Mouse (Mus musculus) kidney, postnatal 14 days (tissue): ENCODE results near the gene Arel1.

ENCODE experiments used
- DNase-seq: peaks from one replicate; pipeline ENCODE4 v3.0.0; 2022; ENCODE audit warnings: mixed read lengths

The Arel1 gene

DNA sequence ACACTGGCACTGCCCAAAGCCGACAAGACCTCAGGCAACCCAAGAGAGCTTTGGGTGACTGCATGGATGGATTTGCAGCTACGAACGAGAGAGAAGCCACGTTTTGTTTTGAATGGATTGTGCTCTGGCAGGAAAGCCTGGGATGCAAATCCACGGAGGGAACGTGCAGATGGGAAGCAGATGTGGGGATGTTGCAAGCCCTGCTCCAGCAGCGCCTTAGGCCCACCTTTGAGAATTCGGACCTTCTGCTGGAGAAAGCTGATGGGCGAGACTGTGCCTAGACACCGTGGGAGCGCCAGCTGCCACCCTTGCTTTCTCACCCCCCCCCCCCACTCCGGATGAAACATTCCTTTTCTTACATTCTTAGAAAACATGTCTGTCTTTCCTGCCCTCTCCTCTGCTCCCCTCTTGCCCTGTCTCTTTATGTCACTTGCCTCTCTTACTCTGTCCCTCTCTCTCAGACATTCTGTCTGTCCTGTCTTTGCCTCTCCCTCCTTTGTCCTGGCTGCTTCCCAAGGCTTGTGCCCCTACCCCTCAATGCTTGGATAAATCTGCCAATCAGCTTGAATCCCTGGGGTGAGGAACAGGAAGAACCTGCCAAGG is 63.6 kb downstream of the Arel1 start:
- DNase-seq, result no peak

DNA sequence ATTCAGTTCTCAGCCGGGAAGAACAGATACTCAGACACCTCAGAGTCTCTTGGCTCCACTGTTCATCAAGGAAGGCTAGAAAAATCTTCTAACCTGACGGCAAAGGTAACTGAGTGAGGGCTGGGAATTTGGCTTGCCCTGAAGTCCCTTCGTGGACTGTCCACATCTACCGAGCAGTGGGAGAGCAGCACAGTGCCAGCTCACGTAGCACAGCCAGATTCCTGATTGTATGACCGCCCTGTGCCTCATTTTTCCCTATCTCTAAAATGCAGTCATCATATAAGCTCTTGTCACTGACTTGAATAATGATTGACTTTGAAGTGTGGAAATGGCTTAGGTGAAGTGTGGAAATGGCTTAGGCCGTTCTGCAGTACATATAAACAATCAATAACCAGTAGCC is 66.3 kb downstream of the Arel1 start:
- DNase-seq, result no peak

DNA sequence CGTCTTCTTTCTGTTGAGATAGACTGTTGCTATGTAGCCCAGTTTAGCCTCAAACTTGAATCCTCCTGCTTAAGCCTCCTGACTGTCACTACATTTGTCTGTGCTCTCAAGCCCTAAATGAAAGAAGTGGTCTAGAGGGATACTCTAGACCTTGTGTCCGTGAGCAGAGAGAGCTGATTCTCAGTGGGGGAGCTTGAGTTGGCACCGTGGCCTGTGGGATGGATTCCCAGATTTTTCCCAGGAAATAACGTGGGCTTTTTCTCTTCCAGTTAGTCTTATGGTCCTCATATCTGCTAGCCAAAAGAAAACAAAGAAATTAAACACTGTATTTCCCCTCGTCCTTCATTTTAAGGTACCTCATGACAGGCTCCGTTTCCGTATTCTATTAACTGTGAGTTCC is 70.4 kb downstream of the Arel1 start:
- no peak for DNase-seq

DNA sequence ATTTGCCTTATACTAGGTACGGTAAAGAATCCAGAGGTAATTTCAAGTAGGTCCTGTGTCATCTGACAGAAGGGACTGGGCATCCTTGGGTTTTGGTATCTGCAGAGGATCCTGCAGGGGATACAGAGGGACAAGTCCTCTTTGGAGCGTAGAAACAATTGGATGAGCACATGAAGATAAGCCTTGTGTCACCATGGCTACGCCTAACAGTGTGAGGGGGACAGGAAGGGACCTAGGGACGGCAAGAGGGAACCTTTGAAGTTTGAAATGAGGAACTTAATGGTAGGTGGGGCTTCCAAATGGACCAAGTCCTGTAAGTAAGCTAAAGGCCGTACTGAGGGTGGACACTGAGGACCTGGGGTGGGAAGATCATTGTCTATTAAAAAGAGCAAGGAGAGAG is 73.4 kb downstream of the Arel1 start:
- DNase-seq, result no peak

DNA sequence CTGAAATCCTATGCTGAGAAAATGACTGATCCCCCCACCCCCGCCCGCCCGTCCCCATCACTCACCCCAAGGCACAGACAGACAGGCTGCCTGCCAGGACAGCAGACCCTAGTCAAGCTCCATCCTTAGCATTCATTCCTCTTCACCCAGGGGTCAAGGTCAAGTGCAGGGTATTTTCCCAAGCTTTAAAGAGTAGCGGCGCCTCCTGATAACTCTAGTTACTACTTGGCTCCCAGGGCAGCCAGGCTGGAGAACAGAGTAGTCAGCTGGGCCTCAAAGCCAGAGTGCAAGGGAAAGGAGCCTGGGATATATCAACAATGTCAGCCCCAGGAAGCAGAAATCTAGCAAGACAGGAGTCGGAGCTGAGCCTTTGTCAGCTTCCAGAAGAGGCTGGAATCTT is 74.5 kb downstream of the Arel1 start:
- DNase-seq, result no peak

DNA sequence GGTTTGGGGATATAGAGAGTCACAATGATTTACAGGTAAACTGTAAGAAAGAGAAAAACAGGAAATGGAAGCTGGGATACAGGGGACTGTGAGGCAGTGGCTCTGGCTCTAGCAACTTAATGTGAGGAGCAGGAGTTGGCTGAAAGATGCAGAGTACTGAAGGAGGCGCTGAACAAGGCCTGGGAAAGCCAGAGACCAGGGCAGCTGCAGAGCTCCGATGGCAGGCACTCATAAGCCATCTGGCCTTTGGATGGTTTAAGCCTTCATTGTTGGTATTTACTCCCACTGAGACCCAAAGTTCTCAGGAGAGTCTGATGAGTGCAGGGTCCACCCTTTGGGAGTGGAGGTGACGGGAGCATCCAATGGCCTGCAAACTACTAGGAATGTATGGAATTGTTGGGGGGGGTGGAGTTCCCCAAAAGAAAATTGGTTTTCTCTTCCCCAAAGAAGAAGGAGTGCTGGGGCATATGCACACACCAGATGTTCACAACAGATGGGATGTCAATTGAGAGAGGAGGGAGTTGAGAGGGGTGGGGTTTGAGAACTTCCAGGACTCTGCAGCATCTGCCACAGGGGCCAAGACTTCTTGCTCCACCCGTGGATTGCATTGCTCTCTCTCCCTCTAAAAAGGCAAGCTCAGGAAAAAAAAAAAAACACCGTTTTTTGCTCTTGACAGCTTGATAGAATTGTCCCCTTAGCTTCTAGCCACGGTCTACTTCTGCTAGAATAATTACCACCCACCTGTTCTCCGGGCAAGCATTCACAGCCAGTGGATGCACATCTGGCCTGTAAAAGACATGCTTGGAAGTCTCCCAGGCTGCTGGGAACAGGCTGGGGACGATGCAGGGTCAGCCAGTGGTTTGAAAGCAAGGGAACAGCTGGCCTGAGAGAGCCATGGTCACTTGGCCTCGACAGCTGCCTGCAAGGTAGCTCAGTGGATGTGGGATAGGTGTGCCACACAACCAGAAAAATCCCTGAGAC is 76.8 kb downstream of the Arel1 start:
- DNase-seq, result no peak

DNA sequence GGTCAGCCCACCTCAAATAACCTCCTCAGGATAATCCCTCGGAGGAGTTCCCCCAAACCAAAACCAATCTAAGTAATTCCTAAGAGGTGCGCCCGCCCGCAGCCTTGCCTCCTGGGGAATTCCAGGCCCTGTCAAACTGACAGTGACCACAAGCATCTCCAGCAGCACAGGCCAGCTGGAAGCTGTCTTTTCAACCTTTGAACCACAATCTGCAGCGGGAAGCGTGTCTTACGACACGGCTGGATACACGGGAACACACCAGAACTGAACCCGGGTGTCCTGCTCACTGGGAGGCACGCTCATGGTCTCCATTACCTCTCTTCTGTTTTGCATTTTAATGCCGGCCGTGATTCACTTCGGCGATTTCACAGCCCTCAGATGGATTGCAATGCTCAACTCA is 80.4 kb downstream of the Arel1 start:
- peak; percentile 41 for DNase-seq

DNA sequence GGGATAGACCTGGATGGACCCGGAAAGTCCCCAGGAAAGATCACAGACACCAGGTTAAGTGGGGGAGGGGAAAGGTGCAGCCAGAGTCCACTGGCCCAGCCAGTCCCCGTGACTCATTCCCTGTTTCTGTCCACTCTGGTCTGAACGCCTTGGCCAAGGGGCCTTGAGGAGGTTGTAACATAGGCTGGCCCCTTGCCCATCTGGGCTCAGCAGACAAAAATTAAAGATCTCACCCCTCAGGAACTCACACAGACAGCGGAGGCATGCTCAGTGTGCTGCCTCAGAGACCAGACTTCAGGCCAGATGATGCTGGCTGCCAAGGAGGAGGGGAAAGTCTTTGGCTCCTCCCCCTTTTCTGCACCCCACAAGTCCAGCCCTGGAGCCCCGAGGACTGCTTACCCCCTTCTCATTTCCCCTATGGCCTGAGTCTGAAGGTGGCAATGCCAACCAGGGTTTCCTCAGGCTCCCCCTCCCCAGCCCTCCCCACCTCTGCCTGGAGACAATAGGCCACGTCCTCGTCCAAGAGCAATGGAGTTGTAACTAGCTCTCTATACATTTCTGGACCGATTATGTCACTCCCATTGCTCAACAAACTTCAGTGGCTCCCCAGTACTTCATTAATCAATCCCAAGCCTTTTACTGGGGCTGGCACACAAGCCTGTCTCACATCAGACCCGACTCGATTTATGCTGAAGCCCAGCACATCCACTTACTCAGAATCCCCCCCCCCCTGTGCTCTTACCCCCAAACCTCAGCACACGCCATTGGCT is 85.4 kb downstream of the Arel1 start:
- DNase-seq, result no peak

DNA sequence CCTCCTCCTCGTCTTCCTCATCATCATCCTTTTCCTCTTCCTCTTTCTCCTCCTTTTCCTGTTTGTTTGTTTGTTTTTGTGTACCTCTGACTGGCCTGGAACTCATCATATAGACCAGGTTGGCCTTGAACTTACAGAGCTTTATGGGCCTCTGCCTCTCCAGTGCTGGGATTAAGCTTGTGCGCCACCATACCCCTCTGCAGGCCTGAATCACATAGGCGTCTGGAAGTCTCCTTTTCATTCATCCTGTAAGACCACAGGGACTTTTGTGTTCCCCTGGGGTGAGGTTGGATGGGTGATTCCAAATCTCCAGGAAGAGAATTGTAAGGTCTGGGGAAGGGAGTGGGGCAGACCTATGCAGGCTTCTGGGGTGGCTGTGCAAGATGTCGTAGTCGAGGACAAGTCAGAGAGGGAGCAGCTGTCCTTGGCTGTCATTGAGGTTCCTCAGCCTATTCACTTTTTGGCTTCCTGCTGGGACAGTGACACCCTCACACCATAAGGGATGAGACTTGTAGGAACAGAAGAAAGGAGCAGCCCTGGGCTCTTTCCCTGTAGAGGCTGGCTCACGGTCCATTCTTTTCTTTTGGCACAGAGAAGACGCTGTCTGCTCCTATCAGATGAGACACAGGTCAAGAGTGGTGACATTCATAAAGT is 86.2 kb downstream of the Arel1 start:
- no peak for DNase-seq

DNA sequence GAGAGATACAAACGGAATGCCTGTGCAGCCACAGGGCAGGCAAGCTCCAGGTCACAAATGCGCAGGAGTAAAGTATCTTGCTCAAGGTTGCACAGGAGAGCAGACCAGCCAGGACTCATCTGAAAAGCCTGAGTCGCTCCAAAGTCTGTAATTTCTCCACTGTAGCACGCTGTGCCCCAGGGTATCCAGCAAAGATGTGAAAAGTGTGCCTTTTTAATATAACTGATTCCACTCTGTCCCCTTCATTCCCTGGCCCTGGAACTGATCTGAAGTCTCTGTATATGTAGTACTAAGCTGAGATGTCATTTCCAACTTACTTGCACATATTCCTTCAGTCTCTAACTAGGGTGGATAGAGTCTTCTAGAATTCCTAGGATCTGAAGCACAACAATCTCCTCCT is 87.9 kb downstream of the Arel1 start:
- no peak for DNase-seq

DNA sequence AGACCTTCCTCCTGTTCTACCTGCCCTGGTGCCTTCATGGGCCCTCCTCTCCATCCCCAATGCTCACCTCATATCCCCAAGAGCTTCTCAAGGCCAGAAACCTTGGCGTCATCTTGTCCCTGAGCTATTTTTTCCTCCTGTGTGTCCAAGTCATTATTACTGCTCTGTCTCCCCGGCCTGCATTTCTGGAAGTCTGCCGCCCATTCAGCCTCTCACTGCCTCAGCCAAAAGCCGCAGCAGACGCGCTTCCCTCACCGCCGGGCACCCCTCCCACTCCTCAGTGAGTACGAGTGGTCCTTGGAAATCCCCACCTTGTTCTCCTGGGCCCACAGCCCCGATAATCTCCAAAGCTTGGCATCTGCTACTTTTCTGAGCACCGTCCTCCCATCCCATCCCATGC is 90.6 kb downstream of the Arel1 start:
- DNase-seq, result no peak

DNA sequence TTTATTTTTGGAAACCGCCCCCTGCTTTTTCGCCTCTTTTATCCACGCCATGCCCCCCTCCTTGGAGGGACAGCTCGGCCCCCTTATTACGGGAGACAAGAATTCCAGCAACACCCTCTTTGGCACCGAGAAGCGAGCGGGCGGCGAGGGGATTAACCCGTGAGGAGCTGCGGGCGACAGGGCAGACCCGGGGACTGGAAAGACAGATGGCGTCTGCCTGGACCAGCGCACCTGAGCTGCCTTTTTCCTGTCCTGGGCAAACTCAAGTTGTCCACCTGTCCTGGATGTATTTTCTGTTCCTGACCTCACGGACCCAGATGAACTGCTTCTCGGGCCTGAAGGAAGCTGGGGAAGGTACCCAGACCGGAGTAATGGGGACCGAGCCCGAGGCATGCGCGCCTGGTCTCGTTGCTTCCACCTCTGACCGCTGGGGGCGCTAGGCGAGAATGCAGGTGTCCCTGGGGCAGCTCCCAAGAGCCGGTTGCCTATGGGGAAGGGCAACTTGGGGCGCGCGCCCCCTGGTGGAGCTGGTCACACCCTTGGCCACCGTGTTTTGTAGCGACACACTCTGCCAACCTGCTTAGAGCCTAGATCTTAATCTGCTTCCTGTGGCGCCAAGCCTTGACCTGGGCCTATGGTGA is 94.1 kb downstream of the Arel1 start, which contains the start of gene Ltbp2:
TSS of gene Ltbp2 (minus strand) at position 52 of the 641 bp plus-strand sequence.
- peak; percentile 81 for DNase-seq

DNA sequence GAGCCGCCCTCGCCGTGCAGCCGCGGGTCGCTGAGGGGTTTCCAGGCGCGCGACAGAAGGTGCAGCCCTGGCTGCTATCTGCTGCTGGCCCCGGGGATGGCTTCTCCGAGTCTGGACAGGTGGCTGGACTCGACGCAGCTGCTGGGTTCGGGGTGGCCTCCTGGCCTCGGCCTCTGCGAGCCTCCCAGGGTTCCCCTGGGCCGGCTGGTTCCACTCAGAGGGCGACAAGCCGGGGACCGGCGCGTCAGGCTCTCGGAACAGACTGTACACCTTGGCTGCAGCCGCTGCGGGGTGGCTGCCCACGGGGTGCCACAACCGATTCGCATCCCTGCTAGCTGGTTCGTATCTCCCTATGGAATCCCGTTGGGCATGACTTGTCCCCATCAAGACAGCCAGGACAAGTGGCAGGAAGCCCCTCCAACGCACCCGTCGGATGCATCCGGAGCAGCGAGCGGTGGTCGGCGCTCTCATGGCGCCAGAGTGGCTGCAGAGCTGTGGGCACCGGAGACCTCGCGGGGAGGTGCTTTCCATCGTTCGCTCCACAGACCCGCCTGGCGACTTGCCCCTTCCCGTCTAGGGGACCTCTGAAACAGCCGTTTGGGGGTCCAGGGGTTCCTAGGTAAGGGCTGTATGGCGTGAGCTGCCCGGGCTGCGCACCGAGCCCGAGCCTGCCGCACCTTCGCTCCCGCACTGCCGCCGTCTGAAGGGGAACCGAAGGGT is 94.8 kb downstream of the Arel1 start:
- DNase-seq, result no peak

DNA sequence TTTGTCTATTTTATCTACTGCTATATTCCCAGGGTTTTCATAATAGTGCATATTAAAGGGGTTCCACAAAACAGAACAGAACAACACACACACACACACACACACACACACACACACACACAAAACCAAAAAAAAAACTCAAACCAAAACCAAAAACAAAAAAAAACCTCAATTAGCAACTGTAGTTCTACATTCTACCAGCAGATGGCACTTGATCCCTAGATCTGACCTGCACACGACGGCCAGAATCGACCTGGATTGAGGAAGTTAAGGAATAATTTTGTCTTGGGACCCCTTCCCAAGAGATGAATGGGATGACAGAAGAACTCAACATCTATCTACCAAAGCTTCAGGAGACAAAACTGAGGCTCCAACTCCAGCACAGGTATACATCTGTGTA is 97.3 kb downstream of the Arel1 start:
- no peak for DNase-seq

DNA sequence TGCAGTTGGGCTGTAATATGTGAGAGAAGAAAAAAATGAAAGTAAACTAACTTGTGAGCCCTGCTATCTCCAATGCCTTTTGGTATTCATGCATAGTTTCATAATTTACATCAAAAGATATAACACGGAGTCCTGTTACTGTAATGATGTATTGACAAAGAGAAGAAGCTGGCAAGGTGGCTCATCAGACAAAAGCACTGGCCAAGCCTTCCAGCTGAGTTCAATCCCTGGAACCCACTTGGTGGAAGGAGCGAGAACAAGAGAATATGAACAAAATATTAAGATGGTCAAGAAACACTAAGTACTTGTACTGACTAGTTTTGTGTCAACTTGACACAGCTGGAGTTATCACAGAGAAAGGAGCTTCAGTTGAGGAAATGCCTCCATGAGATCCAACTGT is 98.4 kb downstream of the Arel1 start:
- DNase-seq, result no peak
